Mouse (Mus musculus): ENCODE measurements around the gene Jazf1. TPM values are rescaled to one million over a fixed set of nuclear protein-coding genes. Genes with fewer than 3 reads are reported as not detected.
A peak's percentile ranks its signal among the peaks of the same experiment; 100 is the strongest.

Jazf1 gene
- total RNA-seq, 2 experiments from 2014 or later: 2.2 to 2.5 TPM

DNA sequence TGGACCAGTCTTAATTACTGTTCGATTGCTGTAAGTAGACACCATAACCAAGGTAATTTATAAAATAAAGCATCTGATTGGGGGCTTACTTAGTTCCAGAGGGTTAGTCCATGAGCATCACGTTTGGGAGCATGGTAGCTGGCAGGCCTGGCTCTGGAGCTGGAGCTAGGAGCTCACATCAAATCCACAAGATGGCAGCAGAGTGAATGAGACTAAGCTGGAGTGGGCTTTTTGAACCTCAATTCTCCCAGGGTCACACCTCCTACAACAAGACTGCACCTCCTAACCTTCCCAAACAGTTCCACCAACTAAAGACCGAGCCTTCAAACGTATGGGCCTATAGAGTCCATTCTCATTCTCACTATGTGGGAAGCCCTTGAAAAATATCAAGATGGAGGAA lies 141.5 kb downstream of the Jazf1 start:
- intact Hi-C loops (cut with DNase I; ENCODE audit: low total_unique reads): no loop called here
- no peak for DNase-seq

- DNase-seq: no peak
- intact Hi-C loops (cut with DNase I; ENCODE audit: low total_unique reads): no loop called here
Observed at GRCm38 (mm10) chr6:52925458-52926042, 142.9 kb downstream of the Jazf1 start.

DNA sequence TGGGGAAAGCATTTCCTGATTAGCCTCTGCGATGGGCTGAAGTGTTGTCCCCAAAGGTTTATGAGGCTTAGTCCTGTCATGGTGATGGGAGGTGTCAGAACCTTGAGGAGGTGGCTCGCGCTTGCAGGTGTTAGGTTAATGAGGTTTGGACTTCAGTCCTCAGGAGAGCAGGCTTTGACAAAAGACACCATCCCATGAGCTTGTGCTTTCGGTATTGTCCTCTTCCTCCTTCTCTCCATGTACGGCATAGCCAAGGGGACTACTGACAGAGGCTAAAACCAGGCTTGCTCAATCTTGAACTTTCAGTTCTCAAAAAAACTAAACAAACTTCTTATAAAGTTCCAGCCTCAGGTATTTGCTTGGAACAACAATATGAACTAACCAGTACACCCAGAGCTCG lies 147.2 kb downstream of the Jazf1 start:
- DNase-seq: no peak
- intact Hi-C loops (cut with DNase I; ENCODE audit: low total_unique reads): no loop called here

DNA sequence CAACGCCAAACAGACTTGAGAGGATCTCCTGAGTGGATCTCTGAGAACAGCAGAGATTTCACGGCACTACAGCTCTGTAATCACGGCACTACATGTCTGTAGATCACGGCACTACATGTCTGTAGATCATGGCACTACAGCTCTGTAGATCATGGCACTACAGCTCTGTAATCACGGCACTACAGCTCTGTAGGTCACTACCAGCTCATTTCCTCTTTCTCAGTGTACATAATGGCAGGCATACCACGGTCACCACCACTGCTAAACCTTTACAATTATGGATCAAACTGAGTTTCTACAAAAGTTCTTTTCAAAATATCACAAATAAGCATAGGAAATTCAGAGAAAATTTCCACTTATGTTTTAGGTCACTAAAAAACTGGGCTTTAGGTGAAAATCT lies 147.7 kb downstream of the Jazf1 start:
- intact Hi-C loops (cut with DNase I; ENCODE audit: low total_unique reads): no loop called here
- no peak for DNase-seq

DNA sequence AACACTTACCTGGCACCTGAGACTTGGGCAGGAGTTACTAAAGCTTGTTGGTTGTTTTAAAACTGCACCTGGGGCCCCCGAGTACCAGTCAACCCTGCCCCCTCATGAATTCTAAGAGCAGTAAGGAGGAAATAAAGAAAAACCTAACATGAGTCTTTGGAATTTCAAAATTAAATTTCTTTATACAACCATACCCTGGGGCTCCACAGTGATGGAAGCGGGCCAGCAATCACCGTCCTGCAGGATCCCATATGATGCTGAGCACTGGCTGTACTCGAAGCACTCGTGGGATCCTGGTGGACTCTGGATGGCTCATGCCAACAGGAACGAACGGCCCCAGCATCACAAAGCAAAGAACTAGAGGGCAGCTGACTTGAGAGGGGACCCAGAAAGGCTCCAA lies 149.0 kb downstream of the Jazf1 start:
- DNase-seq: no peak

GRCm38 (mm10) chr6:52918980-52919379 lies 149.5 kb downstream of the Jazf1 start:
- peak; percentile 73 for DNase-seq
- intact Hi-C loops (cut with DNase I; ENCODE audit: low total_unique reads): loop anchor here (5.0 kb wide), 2 partner anchors 77 to 662 kb away; no protein-coding TSS in a partner anchor

More for the DNA sequence above, 149.0 kb downstream of the Jazf1 start:
- intact Hi-C loops (cut with DNase I; ENCODE audit: low total_unique reads): loop anchor here (5.0 kb wide), 2 partner anchors 77 to 662 kb away; no protein-coding TSS in a partner anchor

DNA sequence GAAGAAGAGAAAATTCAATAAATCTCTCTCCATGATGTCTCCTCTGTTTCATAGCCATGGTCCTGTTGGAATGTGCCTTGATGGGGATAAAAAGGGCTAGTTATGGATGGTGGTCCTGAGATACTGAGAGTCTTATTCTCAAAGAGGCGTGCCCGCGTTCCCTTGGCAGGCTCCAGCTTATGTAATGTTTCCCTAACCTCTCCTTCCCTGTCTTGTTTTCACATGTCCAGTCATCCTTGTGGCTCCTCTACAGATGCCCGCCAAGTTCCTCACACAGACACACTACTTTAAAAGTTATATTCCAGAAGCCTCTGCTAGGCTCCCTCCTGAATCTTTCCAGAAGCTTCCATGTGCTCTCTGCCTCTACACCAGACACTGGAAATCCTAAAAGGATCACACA lies 151.0 kb downstream of the Jazf1 start:
- intact Hi-C loops (cut with DNase I; ENCODE audit: low total_unique reads): loop anchor here (5.0 kb wide), 2 partner anchors 75 to 660 kb away; no protein-coding TSS in a partner anchor
- no peak for DNase-seq

DNA sequence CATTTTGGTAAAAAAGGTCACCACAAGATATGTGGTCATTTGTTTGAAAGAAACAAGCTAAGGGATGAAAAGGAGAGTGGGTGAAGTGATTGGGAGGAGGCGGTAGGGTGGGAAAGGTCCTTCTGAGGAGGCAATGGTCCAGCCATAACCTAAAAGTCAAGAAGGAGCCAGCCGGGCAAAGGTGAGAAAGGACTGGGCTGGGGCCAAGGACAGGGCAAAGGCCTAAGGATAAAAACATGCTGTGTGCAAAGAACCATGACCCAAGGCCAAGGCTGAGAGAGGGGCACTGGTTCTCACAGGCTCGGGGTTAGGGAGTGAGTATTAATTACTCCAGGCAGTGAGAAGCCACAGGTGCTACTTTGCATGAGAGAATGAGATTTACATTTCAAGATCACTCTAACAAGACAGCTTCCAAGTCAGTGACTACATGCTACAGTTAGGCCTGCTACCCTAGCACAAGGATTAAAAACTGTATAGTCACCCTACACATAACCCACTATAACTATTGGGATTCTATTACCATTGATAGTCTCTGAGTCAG lies 151.5 kb downstream of the Jazf1 start:
- intact Hi-C loops (cut with DNase I; ENCODE audit: low total_unique reads): loop anchor here (5.0 kb wide), 2 partner anchors 75 to 660 kb away; no protein-coding TSS in a partner anchor
- no peak for DNase-seq

GRCm38 (mm10) chr6:52914921-52915320 lies 153.5 kb downstream of the Jazf1 start:
- intact Hi-C loops (cut with DNase I; ENCODE audit: low total_unique reads): loop anchor here (5.0 kb wide), 2 partner anchors 73 to 658 kb away; no protein-coding TSS in a partner anchor
- no peak for DNase-seq

- no peak for DNase-seq
- intact Hi-C loops (cut with DNase I; ENCODE audit: low total_unique reads): no loop called here
Observed at GRCm38 (mm10) chr6:52912143-52912918, 156.1 kb downstream of the Jazf1 start.

DNA sequence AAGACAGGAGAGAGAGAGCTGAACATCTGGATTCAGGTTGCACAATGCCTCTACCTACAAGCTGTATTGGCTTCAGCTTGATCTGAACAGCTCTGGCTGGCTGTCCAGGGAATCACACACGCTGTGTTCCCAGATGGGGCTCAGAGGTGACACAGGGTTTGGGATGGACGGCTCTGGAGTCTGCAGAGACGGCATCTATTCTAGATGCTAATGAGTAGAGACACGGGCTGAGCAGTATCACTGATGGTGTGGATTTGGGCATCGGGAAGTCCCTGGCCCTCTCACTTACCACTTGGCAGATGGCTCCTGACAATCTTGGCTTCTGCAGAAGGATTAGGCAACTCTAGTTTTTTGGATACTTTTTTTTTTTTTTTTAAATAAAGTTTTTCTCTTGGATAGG lies 161.6 kb downstream of the Jazf1 start:
- intact Hi-C loops (cut with DNase I; ENCODE audit: low total_unique reads): no loop called here
- peak; percentile 16 for DNase-seq

- no peak for DNase-seq
- intact Hi-C loops (cut with DNase I; ENCODE audit: low total_unique reads): no loop called here
Observed at GRCm38 (mm10) chr6:52905100-52905499, 163.3 kb downstream of the Jazf1 start.

- DNase-seq: no peak
- intact Hi-C loops (cut with DNase I; ENCODE audit: low total_unique reads): no loop called here
Observed at GRCm38 (mm10) chr6:52903226-52903960, 165.0 kb downstream of the Jazf1 start.

DNA sequence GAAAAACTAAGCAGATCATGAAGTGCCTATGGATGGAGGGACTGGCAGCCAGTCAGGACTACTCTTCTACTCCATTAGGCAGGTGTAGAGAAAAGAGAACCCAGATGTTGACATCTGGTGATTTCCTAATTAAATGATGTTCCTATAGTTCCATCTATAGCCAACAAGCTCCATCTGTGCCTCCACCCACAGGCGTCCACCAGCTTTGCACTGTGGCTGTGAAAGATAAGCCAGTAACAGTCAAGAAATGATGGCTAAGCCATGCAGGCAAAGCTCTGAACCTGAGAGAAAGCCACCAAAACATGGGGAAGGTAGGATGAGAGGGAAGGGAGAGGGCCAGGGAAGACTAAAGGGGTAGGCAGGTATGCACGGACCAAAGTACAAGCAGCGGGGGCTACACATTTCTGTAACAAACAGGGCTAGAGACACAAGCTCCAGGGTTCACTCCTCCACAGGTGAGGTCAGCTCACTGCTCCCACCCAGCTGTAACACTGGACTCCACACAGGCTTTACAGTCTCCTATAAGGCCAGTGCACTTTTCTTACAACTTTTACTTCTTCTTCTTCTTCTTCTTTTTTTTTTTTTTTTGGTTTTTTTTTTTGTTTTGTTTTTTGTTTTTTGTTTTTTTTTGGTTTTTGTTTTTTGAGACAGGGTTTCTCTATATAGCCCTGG lies 168.7 kb downstream of the Jazf1 start:
- no peak for DNase-seq
- intact Hi-C loops (cut with DNase I; ENCODE audit: low total_unique reads): no loop called here

DNA sequence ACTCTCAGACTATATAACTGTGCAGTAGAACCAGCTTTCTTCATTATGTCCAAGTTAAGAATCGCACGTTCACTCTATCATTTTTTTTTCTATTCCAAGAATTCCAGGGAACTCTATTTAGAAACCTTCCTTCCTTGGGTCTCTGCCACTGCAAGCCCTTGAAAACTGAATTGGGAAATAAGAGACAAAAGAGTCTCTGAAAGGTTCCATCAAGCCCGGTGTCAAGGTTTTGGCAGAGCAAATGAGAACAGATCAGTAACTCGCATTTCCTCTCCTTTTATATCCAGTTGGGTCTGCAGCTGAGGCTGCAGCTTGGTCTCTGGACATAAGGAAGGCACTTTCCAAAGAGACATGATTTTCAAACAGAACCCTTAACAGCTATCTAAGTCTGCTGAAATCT lies 173.4 kb downstream of the Jazf1 start:
- no peak for DNase-seq
- intact Hi-C loops (cut with DNase I; ENCODE audit: low total_unique reads): no loop called here

DNA sequence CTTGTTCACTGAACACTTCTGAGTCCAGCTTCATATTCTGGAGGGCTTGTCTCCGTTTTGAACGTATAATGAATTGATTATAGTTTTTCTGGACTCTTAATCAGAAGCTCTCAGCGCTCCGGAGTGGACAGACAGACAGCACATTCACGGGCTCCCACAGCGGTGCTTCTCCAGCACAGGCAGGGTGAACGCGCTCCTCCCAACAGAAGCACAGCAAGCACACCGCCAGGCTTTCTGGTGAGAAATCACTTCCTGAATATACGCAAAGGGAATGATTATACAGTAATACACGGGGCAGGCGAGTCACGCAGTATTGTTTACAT lies 174.0 kb downstream of the Jazf1 start:
- DNase-seq: no peak
- intact Hi-C loops (cut with DNase I; ENCODE audit: low total_unique reads): no loop called here

DNA sequence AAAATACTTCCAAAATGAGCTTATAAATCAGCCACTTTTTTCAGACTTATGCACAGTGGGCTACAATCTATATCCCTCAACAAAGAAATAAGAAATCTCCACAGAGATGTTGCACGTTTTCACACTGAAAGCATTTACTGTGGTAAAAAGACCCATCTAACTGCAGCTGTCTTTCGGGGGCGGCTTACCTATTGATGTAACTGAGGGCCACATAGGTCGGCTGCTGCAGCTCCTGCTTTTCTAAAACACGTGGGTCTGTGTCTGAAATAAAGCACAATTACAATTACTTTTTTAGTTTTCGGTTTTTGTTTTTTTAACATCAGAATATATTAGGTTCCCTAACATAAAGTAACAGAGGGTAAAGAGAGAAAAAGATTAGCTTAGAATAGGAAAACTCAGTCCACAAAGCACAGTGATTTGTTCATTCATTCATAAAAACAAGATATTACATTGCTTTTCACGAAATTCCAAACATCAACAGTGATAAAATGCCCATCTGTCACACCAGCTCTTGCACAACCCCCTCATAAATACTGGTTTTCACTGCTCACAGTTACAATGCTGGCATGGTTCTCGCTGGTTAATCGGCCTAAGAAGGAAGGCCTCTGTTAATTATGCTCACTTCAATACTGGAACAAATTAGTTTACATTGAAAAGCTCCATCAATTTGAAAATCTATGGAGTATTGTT lies 174.5 kb downstream of the Jazf1 start:
- DNase-seq: no peak
- intact Hi-C loops (cut with DNase I; ENCODE audit: low total_unique reads): no loop called here

- no peak for DNase-seq
Observed at GRCm38 (mm10) chr6:52892978-52893377, 175.5 kb downstream of the Jazf1 start.

DNA sequence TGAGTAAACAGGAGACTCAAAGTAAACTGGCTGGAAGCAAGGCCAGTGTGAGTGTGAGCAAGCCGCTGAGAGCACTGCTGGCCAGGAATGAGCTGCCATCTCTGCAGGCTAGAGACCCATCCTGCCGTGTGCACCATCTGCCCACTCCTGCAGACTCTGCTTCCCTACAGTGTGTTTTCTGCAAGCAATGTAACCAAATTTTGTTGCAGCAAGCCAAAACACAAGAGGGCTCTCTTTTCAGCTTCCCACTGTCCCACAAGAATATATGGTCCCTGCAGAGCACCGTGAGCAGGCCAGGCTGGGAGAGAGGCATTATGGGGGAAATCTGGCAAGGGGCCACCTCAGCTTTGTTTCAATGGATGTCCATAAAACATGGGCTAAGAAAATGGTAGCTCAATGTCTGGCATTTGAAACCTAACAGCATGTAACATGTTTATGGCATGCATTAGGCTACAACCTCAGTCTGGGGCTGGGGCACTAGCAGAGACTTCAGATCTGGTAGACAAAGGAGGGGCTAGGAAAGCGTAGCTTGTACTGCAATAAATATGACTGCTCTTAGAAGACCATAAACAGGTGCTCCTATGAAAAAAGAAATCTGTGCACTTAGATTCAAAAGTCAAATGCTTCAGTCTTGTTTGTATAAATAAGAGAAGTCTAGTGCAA lies 180.8 kb downstream of the Jazf1 start:
- no peak for DNase-seq
- intact Hi-C loops (cut with DNase I; ENCODE audit: low total_unique reads): no loop called here

More at GRCm38 (mm10) chr6:52892978-52893377, 175.5 kb downstream of the Jazf1 start:
- intact Hi-C loops (cut with DNase I; ENCODE audit: low total_unique reads): no loop called here

All from gastrocnemius, postnatal 14 days (tissue).